Mouse (Mus musculus): ENCODE measurements at regions not wholly inside any gene's neighbourhood (a gene's known extent, or its start where the extent isn't known, plus 50 kb on each side); places are given as distances from the start of the nearest gene placed in this dataset.
A peak's percentile ranks its signal among the peaks of the same experiment; 100 is the strongest.

DNA sequence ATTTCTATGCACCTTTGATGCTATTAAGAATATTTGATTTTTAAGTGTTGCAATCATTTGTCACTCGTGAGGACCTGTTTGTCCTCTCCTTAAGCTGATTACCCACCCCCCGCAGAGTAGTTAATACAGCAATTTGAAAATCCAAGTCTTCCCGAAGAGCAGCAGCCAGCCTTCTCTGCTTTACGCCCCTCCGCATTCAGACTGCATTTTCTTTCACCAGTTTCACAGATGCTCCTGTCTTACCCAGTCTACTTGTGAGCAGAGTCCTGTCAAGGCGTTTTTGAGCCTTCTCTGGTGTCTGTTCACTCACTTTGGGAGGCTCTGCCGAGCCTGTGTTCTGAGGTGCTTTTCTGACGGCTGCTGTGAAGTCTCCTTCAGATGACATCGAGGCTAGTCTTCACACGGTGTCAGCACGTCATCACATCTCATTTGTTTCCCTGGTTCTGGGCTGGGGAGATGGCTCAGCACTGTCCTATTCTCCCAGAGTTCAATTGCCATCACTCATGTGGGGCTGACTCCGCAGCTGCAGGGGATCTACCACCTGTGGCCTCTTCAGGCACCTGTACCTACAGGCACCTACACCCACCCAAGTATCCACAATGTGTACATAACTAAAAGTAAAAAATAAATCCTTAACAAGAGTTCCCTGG is 178.3 kb downstream of the Bcl2l11 start:
- no peak for DNase-seq

DNA sequence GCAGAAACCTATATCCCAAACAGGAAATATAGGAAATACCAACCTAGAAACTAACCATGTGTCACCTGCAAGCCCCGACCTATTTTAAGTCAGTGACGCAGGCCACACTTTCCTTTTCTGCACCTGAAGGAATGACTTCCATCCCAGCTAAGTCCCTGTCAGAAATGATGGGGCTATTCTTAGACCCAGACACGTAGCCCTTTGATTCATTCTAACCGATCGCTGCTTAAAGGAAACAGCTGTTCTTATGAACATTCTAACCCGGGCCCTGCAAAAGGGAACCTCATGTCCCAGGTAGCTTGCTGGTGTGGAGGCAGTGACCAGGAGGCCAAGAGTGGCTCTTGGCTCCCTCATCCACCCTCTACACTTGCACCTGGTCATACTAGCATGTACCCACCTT is 180.9 kb downstream of the Bcl2l11 start:
- DNase-seq, result no peak

DNA sequence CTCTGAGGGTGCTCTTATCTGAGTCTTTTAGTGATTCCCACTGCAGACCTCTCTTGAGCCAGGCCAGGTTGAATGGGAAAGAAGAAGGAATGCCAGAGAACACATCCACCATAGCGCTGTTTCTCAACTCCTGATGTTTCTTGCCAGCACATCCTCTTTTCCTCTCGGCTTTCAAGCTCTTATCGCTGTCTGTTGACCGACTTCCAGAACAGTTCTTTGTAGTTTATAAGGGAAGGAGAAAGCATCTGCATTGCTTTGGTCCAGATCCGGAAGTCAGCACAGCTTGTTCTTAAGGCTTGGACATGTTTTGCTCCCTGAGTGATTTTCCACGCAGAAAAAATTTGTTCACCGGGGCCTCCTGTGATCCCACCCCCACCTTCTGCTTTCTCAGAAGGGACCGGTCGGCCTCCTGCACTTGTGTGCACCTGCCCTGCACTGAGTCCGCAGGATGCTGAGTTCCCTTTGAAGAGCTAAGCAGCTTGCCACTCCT is 183.7 kb downstream of the Bcl2l11 start:
- no peak for DNase-seq

DNA sequence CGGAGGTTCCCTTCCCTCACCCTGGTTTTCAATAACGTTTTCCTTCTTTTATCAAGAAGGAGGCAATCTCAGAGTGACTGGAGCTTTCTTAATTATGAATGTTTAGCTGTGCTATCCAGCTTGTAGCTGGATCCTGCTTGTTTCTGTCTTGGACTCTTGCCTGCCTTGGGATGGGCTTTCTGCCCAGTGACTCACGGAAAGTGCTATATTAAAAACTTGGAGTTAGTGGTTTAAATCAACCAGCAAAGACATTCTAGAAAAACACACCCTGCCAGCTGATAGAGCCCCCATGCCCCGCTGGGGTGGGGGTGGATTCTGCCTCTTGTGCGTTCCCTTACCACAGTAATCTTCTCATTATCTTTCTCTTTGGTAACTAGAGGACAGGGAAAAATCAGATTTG is 184.2 kb downstream of the Bcl2l11 start:
- DNase-seq, result peak; percentile 83 to 86

DNA sequence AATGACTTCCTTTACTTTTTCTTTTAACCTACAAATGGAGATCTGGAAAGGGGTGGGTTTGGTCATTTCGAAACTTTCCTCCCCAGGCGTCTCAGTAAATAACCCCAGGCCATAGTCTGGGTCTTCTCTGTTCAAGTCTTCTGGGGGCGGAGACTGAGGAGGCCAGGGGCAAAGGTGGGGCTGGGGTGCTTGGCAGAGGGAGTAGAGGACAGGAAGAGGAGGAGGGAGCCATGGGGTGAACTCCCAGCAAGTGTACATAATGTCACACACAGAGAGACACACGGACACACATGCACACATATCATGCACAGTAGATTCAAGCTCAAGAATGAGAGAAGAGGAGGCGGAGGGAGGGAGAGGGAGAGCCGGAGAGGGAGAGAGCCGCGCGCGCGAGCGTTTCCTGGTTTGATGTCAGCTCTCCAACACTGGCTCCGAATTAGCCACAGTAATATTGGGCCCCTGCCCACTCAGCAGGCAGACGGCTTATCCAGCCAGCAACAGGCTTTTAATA is 186.3 kb downstream of the Bcl2l11 start:
- peak; percentile 62 to 72 for DNase-seq

DNA sequence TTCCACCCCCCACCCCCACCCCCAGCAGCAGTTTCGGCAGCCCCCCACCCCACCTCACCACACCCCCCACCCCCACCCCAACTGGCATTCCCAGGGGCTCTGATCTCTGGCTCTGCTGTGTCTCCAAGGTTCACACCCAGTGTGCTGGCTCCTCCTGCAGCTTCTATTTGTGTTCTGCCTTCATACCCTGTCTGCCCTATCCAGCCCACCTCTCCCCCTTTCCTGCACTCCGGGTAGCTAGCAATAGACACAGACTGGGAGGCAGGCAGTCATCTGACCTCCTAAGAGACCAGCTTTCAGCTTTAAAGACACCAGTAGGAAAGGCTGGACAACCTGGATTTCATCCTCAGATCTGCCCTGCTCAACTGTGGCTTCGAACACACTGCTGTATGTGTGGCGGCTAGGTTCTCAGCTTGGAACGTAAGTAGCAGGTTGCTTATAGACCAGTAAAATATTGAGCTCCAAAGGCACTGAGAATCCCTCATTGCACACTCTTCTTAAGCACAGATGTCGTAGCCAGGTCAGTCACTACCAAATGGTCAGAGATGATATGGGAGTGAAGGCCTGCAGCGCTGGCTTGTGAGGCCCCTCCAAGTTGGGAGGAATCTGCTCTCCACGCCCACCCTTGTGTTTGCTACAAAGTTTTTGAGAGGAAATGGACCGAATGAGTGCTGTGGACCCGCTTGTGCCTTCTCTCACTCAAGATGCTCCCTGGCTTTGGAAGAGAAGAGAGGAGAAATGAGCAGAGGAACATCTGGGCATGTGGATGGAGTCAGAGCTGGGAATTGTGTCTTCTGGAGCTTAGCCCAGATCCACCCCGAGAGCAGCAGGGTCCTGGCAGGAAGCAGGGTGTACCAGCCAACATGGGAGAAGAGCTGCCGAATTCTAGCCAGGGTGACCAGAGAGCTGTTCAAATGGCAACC is 187.1 kb downstream of the Bcl2l11 start:
- DNase-seq, result no peak

DNA sequence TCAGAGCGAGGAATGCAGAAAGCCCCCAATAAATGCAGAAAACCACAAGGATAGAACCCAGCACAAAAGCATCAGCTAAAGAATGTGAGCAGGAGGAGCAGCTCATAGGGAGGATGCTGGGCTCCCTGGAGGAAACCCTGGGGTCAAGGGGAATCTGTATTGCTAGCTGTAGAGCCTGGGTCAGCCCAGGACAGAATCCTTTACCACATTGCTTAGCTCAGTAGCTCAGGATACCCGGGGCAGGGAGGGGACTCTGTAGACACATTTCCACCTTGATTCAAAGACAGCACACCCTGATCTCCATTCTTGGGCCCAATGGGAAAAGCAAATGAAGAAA is 187.7 kb downstream of the Bcl2l11 start:
- DNase-seq, result no peak

DNA sequence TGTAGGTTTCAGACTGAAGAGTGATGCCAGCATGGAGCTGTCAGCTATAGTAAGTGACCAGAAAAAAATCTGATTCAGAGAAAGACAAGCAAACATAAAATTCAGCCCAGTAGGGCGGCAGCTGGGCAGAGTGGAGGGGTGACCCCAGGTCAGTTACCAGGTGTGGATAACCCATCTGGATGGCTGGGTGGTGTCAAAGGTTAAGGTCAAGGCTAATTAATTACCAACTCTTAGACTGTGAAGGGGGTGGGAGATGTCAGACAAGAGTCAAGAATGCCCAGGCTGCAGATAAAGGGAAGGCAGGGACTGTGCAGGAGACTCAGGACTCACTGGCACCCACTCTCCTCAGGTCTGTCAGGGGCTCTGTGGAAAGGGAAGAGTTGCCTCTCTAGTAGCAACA is 188.1 kb downstream of the Bcl2l11 start:
- no peak for DNase-seq

DNA sequence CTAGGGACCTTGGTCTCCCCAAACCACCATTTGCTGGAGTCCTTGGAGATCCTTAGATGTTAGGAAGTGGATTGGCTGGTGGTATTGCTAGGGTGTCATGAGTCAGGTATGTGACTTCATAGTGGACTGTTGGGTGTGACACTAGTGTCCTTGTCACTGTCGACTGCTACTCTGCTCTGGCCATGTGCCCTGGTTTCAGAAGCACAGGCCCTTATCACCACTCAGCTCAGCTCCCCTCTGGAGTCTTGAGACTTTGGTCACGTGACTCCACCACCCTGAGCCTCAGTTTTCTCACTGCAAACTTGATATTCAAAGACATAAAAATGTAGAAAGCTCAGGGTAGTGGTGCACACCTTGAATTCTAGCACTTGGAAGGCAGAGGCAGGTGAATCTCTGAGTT is 190.7 kb downstream of the Bcl2l11 start:
- no peak for DNase-seq

DNA sequence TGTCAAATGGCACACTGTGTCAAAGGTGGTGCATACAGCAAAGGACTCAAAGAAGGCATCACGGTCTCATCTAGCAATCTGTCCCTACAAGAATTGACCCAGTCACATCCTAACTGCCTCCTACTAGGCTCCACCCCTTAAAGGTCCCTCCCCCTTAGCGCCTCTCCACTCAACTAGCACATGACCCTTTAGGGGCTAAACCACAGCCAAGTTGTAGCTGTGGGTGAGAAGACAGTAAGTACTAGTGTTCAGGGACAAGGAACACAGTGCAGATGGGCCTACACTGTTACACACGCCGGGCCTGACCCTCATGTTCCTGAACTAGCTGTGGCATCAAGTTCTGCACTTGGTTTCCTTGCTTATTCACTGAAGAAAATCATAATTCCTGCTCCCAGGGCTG is 192.4 kb downstream of the Bcl2l11 start:
- no peak for DNase-seq

DNA sequence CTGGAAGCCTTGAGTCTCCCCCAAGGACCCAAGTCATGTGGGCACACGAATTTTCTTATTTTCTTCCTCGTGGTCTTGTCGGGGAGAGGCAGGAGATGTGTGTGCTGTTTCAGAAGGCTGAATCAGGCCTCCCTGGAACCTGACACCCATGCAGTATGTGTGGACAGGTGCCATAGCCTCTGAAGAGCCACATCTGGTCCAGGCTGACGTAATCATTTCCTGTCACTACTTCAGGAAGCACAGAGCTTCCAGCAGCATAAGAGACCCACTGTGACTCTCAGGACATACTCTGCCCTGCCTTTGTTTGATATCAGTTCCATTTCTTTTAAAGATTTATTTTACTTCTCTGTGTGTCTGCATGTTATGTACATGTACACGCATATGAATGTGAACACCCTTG is 193.1 kb downstream of the Bcl2l11 start:
- no peak for DNase-seq

DNA sequence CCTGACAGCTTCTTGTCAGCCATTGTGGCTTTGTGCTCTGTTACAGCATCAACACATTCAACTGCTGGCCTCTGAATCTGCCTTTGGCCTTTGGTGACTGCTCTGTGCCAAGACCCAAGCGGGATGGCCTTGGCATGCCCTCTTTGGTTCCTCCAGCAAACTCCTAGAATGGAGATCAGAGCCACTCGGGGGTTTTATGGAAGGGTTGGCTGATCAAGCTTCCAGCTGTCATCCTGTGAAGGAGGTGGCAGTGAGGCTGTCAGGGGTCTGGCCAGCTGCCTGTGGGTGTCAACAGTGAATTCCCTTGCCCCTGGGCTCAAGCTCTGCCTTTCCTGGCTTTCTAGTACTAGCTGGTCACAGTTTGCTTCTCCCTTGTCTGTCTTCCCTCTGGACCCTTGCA is 195.6 kb downstream of the Bcl2l11 start:
- no peak for DNase-seq

DNA sequence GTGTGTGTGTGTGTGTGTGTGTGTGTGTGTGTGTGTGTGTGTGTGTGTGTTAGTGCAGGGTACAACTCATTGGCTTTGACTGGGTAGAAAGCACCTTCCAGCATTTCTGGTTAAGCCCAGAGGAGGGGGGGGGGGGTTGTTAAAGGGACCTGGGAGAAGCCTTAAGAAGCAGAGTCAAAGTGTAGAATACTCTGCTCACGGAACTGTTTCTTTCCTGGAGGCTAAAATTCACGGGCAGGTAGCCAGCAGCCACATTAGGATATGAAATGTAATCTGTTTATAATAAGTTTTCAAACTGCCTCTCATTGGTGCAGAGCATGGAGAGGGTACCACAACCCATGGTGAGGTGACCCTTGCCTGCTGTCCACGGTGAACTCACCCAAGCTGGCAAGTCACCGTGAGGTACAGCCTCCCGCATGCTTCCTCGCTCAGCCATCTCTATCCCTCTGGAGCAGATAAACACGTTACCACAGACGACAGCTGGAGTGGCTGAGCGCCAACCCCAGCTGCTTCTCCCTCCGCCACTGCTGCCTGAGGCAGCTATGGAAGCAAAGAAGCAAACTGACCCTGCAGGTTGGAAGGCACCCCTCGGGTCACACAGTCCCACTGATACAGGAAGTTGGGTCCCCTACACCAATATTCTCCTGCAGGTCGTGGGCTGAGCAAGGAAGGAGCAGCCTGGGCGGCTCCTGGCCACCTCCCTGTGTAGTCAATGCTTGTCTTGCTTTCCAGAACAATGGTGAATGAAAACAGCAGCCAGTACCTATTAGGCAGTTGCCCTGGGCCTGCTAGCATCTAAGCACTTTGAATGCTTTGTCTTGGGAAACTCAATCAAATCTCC is 198.6 kb downstream of the Bcl2l11 start:
- DNase-seq, result peak in 1 of 2 experiments; percentile 29

DNA sequence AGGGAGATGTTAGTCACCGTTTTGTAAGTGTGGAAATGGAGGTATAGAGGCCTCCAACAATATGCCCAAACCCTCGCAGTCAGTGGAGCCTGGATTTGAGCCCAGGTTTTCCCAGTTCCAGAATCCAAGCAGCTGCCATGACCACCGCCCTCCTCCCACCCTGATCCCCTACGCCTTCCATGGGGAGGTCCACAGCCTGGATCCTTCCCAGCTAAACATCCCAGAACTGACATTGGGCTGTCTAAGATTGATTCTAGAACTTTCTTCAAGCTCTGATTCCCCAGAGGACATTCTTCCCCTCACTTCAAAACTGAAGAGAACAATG is 199.2 kb downstream of the Bcl2l11 start:
- no peak for DNase-seq

DNA sequence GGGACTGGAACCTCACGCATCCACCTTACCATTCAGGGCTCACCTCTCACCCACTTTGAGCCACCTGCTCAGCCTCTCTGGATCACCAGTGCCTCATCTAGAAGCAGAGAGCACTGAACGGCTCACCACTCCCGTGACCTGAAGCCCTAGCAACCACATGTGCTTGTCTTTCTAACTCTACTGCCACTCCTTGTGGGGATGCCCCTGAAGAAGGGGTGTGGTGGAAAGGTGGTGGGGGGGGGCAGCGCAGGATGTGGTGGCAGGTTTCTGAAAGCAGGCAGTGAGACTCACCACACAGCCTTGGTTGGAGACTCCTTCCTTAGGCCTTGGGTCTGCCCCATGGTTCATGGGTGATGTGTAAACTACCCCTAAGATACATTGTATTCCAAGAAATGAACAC is 199.6 kb downstream of the Bcl2l11 start:
- no peak for DNase-seq

DNA sequence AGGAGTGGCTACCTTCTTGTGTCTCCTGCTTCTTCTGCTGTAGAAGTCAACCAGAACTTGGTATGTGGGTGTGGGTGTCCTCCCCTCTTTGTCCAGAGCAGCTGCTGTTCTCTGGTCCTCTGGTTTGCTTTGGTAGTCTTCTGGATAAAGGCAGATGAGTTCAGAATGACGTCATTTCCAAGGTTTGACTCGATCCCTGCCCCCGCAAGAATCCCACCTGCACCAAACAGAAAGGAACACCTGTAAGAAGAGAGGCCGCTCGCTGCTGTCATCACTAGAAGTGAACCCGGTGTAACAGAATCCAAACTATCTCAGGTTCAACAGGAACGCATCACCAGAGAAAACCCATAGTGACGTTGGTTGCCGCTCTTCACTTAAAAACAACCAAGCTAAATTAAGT is 205.0 kb downstream of the Bcl2l11 start:
- no peak for DNase-seq

DNA sequence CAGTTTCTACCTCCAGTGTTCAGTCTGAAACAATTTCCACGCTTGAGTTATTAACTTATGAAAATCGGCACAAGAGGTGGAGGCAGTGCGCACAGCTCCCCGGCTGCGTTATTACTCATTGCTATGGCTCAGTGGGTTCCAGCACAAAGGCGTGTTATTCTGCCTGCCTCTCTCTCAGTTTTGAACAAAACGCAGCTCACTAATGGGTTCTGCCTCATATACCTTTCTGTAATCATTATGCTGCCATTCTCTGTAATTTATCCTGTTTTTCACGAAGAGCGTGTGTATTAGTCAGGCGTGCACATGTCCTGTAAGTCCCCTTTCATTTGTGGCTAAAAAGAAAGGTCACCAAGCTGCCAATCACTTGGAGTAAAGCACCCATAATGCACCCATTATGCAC is 205.4 kb downstream of the Bcl2l11 start:
- no peak for DNase-seq

DNA sequence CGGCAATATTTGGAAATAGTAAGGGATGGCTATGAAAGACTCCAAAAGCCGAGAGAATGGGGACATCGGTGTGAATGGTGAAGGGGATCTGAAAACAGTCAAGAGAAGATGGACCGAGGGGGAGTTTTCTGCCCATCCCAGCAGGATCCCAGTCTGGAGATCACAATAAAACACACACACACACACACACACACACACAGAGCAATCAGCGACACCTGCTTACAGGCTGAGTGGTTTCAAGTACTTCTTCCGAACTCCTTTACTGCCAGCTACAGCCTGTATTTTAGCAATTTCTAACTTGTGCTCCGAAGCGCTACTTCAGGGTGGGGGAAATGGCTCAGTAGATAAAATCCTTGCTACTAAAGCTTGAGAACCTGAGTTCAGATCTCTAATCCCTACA is 205.8 kb downstream of the Bcl2l11 start:
- DNase-seq, result no peak

DNA sequence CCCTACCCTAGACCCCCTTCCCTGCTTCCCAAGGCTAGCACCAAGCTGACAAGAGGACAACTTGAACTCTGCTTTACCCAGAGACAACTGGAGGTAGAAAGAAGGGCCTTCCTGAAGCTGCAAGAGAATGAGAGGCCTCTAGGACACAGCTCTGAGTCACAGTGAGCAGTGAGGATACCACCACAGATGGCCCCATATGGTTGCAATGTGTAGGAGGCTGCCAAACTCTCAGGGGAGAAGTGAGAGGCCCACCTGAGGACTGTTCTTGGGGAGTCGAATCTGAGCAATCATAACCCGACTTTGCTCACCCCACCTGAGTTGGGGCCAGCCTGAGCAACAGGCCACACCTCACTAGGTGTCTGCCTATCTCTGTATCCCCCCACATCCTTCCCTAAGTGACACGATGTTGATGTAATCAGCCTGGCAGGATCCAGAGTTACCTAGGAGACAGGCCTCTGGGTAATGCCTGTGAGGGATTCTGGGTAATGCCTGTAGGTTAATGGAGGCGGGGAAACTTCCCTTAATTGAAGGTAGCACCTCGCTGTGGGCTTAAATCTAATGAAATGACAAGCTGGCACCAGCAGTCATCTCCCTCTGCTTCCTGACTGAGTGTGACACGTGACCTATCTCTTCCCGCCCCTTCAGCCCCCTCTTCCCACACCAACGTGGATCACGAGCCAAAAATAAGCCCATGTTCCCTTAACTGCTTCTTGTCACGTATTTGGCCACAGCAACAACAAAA is 207.7 kb downstream of the Bcl2l11 start:
- DNase-seq, result no peak

DNA sequence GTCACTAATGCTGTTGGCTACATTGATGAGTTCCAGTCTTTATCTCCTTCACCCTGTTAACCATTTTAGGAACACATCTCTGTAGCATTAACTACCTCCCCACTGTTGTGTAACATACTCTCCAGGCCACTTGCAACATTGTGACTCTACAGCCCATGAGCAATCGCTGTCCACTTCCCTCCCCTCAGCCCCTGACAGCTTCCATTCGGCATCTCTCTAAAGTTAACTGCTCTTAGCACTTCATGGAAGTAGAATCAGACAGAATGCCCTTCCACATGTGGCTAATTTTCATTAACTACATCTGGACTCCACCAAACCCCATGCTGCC is 208.3 kb downstream of the Bcl2l11 start:
- DNase-seq, result no peak

DNA sequence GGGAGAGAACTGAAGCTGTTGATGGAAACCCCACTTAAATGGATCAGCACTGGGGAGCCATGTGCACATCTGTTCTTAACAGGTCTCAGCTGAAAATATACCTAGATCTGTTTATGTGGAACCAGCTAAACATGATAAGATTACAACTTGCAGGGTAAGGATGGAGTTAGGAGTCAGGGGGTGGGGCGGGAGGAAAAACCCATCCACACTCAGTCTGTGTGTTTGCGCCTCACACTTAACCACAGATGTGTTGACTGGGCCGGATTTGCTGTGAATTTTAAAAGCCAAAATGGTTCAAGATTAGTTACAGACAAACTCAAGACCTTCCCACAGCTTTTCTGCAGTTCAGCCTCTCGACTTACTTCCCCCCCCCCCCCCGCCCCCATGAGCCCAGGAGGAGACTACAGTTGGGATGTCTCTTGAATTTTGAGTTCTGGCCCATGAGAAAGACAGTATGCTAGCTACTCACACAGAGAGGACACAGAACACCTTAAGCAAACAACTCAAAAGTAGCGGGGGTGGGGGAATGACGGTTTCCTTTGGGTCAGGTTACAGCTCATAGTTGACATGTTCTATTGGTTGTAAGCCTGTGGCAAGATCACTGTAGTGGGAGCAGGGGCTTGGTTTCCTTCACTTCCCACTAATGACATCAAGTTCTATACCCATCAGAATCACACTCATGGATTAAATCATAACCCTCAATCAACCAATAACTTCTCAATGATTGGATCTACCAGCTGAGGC is 209.1 kb downstream of the Bcl2l11 start:
- no peak for DNase-seq

DNA sequence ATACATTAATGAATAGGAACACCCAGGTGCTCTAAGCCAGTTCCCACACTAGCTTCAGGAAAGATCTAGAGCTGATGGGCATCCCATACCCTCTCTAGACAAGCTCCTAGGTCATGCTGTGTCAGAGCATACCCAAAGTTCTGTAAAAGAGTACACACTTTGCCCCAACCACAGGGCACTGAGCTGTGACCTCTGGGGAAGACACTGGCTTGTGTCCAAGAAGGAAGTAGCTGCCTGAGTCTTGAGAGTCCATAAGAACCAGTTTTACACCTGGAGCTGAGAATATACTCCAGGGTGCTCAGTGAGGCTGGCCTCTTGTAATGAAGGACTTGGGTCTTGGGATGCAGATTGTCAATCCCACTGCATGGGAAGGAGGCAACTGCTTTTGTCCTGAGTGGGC is 211.4 kb downstream of the Bcl2l11 start:
- peak; percentile 66 to 84 for DNase-seq

Data from kidney, postnatal 25 days (tissue).